Mouse (Mus musculus) layer of hippocampus, postnatal 25 days (tissue): ENCODE data around the gene Surf2. TPM values are rescaled to one million over a fixed set of nuclear protein-coding genes. Genes with fewer than 3 reads are reported as not detected.
"Not testable (repeated sequence)": the region's sequence is repeated elsewhere in the genome, so short reads cannot be mapped to it uniquely, and the experiment has no call there.

ENCODE experiments used
- DNase-seq, 2 experiments: peaks; one replicate each; pipeline ENCODE4 v3.0.0; 2022; ENCODE audit warnings: mixed read lengths in 2 of 2, low spot score in 1 of 2; ENCODE audit errors: extremely low spot score in 1 of 2
- total RNA-seq, 2 experiments: library from RNA; stranded (reverse); gene quantifications; 2 replicates each; pipeline ENCODE4 v1.2.3; 2021

Gene Surf2
- 10 to 100 TPM; 31.1 to 37.2 TPM for total RNA-seq

DNA sequence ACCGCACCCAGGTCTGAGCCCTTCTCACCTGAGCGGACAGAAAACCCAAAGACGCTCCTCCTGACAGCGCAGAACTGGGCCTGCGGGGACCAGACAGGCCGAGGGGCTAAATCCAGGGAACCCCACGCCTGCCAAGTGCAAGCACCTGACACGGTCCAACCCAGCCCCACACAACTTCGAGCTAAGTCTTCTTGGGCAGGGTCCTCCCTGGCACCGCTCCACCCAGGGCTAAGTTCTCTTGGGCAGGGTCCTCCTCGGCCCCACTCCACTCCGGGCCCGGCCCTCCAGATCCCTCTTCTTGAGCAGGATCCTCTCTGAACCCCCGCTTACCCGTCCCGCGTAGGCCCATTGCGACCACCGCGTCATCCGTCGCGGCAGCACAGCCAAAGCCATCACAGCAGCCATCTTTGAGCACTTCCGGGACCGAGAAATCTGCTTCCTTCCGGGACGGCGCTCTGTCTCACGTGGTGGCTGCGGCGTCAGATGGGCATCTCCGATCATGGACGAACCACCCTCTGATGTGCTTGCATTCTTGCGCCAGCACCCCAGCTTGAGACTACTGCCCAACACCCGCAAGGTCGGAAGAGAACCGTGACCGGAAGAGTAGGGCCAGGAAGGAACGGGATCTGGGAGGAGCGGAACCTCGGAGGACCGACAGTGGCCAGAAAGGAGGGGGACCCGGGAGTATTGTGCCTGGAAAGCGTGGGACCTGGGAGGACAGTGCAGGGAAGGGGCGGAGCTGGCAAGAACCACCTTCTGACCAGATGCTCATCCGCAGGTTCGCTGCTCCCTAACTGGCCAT, at the start of gene Surf2, which contains the start of gene Surf1:
Surf2 (plus strand) TSS at position 441 of the 802 bp plus-strand sequence.
Surf1 (minus strand) TSS at position 604 of the 802 bp plus-strand sequence.
- DNase-seq: peak; percentile 61 to 68

DNA sequence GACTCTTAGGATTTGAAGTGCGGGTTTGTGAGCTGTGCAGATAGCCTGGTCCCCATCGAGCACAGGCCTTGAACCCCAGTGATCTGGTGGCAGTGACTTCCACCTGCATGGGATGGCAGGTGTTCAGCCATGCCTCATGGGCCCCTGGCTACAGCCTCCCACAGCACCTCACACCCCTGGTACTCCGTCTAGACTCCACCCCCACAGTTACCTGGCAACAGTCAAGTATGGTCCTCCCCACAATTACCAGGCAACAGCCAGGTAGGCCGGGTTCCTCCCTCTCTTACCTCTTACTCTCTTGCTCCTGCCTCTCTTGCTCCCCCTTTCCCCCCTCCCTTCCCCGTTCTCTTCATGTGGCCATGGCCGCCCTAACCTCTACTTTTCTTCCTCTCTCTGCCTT, 45.5 kb upstream of the Surf2 start:
- DNase-seq: no peak

DNA sequence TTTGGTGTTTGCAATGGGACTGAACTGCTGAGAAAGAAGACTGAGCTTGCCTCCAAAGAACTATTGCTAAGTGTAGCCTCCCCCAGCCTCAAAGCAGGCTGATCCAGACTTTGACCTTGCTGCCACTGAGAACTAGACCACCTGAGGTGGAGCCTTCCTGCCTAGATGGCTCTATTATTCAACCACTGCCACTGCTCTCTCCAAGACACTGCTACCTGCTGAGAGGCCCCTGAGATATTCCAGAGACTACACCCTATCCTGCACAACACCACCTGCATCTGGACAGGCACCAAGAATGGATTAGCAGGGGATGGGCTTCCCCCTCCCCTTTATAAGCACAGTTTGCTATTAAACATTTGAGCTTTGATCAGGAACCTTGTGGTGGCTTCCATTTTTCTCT, 37.6 kb upstream of the Surf2 start:
- DNase-seq: no peak

GRCm38 (mm10) chr2:26885541-26885940, 30.6 kb upstream of the Surf2 start:
- DNase-seq: not testable (repeated sequence)

GRCm38 (mm10) chr2:26886170-26886569, 30.0 kb upstream of the Surf2 start:
- DNase-seq: not testable (repeated sequence)

GRCm38 (mm10) chr2:26895898-26896297, 20.3 kb upstream of the Surf2 start:
- DNase-seq: no peak

DNA sequence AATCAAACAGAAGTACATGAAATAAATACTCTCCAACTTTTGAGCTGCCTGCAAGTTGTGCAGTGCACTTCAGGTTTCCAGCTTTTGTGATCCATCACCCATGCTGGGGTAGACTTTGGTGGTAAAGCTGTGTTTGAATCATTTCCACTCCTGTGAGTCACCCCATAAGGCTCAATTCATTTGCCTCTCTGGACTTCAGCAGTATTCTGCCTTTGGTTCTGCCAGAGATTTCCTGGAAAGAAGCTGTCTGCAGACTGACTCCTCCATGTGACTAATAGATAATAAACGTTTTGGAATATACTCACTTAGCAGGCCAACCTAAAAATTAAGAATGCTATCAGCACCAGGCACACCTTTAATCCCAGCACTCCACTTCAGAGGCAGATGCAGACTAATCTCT, 15.4 kb upstream of the Surf2 start:
- no peak for DNase-seq

DNA sequence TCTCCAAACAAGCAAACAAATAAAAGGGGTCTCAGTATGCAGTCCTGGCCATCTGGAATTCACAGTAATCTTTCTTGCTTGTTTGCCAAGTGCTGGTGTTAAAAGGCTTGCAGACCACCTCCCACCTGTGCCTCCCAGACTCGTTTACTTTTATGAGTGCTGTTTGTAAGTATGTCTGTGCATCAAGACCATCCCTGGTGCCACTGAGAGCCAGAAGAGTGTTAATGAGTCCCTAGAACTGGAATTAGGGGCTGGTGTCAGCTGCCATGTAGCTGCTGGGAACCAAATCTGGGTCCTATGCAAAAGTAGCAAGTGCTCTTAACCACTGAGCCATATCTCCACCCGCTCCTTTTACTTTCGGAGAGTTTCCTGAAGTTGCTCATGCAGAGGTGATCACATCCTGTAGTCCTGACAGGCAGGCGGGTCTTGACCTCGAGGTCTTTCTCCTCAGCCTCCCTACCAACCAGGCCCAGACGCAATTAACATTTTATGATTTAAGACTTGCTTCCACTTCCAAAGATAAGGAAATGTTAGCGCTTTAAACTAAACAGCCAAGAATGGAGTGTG, 14.2 kb upstream of the Surf2 start:
- no peak for DNase-seq

DNA sequence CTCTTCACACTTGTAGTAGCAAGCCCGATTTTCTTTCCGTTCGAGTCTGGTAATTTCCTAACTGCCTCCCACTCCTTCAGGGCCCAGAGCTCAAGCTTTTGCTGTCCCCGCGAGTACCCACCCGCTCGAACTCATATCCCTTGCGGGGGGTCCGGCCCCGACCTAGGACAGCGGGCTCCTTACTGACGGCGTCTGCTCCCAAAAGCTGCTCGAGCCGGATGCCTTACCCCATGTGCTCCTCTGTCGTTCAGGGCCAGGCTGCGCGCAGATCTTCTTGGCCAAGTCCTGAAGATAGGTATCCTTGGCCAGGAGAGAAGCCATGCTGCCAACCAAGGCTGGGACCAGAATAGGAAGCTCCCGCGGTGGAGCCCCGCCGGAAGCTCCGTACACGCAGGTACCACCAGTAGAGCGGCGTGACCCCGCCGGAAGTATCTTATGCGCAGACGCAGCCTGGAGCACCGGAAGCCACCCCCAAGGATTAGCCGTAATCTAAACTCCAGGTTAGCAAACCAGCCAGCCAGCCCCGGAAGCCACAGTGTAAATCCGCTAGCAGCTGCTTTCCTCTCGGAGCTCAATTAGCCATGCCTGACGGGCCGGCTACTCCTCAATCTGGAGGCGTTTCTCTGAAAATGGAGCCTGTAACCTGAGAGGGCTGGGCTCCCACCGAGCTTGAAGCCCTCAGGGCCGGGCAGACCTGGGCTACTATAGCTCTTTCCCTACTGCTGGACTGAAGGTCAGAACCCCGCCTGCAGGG, 13.5 kb upstream of the Surf2 start, which contains the start of gene Surf6:
Surf6 (minus strand) TSS at position 413 of the 754 bp plus-strand sequence.
- DNase-seq: peak; percentile 82 to 87

GRCm38 (mm10) chr2:26903311-26903710, 12.9 kb upstream of the Surf2 start:
- no peak for DNase-seq

GRCm38 (mm10) chr2:26905936-26906335, 10.2 kb upstream of the Surf2 start:
- DNase-seq: no peak

- no peak for DNase-seq
These were observed 9.7 kb upstream of the Surf2 start for GRCm38 (mm10) chr2:26906431-26906830.

DNA sequence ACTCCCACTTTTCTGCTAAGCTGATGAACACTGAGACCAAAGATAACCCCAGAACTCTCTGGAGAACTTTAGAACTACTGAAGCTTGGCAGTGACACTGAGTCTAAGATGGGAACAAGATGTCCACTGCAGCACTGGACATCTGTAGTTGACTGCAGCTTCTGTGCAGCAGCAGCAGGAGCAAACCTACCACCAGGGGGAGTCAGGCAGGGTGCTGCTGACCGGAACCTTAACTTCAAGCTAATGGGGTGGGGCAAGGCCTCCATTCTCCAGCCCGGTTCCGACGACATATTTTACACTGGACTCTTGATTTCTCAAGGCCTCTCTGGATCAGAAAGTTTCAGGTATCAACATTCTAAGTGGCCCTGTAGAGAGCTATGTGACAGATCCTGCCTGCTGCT, 9.1 kb upstream of the Surf2 start:
- DNase-seq: no peak

DNA sequence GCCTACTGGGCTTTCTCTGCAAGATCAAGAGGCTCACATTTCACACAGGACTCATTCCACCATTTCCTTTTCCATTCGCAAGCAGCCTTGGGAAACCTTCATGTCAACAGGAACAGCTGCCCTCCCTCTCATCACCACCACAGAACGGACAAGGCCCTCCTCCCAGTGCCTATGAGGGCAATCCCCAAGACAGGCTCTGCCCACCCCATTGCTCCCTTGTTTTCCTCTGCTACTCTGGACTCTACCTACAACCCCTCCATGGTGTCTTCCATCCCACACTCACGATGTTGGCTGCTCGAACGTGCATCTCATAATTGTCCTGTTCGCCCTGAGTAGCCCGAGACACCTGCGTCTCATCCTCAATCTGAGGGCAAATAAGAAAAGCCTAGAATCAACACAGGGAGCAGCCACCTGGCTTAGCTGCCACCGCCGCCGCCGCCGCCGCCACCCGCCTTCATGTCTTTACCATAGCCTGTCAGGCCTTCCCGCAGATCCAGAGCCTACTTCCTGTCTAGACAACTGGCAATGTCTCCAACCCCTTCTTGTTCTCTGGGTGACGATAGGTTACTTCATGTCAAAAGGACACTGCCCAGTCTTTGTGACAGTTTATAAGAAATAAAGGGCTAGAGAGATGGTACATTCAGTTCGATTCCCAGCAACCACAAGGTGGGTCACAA, 7.3 kb upstream of the Surf2 start:
- DNase-seq: no peak

DNA sequence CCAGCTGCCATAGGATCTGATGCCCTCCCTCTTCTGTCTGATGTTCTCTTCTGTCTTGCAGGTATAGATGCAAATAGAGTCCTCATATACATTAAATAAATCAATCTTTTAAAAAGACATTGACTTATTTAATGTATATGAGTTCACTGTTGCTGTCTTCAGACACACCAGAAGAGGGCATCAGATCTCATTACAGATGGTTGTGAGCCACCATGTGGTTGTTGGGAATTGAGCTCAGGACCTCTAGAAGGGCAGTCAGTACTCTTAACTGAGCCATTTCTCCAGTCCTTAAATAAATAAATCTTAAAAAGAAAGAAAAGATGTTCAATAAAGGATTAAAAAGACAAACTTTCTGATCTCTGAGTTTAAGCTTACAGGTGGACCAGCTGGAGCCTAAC, 6.8 kb upstream of the Surf2 start:
- DNase-seq: no peak

- DNase-seq: peak; percentile 99 to 100
These were observed 5.8 kb upstream of the Surf2 start, which contains the start of the genes Med22 and Rpl7a for GRCm38 (mm10) chr2:26910124-26910993. TSS of gene Med22 (minus strand) at chr2:26910677. TSS of gene Rpl7a (plus strand) at chr2:26910764.

GRCm38 (mm10) chr2:26910994-26911765, 5.0 kb upstream of the Surf2 start:
- DNase-seq: peak in 1 of 2 experiments; percentile 57

DNA sequence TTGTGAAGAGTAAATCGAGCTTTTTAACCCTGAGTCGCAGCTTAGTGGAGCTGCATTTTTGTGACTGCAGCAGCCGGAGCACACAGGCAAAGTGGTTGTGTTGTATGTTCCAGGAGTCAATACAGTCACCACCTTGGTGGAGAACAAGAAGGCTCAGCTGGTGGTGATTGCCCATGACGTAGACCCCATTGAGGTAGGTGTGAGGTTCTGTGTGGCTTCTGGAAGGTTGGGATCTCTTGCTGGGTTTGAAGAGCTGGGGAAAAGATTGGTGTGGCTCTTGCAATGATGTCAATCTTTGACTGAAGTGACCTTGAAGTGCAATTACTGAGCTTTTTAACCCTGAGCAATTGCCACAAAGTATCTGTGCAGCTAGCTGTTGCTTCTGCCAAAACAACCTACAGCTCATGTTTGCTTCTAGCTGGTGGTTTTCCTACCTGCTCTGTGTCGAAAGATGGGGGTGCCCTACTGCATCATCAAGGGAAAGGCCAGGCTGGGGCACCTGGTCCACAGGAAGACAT, 3.9 kb upstream of the Surf2 start:
- no peak for DNase-seq
